Mouse (Mus musculus): ENCODE measurements around the gene Zfp184. TPM values are rescaled to one million over a fixed set of nuclear protein-coding genes. Genes with fewer than 3 reads are reported as not detected.

Zfp184 gene
- polyA plus RNA-seq, 1 experiment from 2014 or later, result 23.2 TPM

DNA sequence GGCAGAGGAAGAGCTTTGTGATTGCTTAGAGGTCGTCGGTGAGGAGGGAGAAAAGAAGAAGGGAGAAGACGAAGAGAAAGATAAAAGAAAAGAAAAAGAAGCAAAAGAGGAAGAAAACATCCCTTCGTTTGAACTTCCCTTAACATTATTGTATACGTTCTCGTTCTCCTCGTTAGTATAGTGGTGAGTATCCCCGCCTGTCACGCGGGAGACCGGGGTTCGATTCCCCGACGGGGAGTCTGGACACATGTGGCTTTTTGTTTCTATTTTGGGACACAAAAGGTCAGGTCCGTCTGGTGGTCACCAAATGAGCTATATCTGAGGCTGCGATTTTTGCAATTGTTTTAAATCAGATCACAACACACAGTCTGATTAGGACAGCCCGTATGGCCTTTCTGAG lies 33.7 kb upstream of the Zfp184 start:
- Histone ChIP-seq H3K9me3 (no peaks in the 10 kb centered on the region), H3K4me3 (replicated peaks) (peak overlapping the region; percentile 27), H3K36me3 (no peaks in the 10 kb centered on the region), H3K4me1 (replicated peaks) (no peaks in the 10 kb centered on the region), H3K9ac (replicated peaks) (no peak overlapping the region), H3K4me2 (peak overlapping the region; percentile 32), H3K27ac (no peak overlapping the region), H3K27me3 (peaks cover 22% of the 10 kb centered on the region; the same call in 1 of the 2 replicates)
- 4% methylated on average over 17 of the region's 17 CpGs for WGBS
- ATAC-seq (ENCODE audit: insufficient number of reproducible peaks, insufficient read depth, low FRiP score, low TSS enrichment, low read depth), result no peak

GRCm38 (mm10) chr13:21913854-21914253 lies 31.0 kb upstream of the Zfp184 start:
- WGBS, result 9% methylated on average over 8 of the region's 8 CpGs
- H3K4me3 ChIP-seq (replicated peaks), result peak overlapping the region; percentile 23; the same call in 1 of the 2 replicates
- no peak overlapping the region for H3K9ac ChIP-seq (replicated peaks)
- ATAC-seq (ENCODE audit: insufficient number of reproducible peaks, insufficient read depth, low FRiP score, low TSS enrichment, low read depth), result no peak
- H3K36me3 ChIP-seq, result no peaks in the 10 kb centered on the region
- H3K27ac ChIP-seq, result no peak overlapping the region
- H3K27me3 ChIP-seq, result peaks cover 26% of the 10 kb centered on the region; the same call in 1 of the 2 replicates
- no peaks in the 10 kb centered on the region for H3K9me3 ChIP-seq
- H3K4me1 ChIP-seq (replicated peaks), result no peaks in the 10 kb centered on the region
- peak overlapping the region; percentile 40 for H3K4me2 ChIP-seq

DNA sequence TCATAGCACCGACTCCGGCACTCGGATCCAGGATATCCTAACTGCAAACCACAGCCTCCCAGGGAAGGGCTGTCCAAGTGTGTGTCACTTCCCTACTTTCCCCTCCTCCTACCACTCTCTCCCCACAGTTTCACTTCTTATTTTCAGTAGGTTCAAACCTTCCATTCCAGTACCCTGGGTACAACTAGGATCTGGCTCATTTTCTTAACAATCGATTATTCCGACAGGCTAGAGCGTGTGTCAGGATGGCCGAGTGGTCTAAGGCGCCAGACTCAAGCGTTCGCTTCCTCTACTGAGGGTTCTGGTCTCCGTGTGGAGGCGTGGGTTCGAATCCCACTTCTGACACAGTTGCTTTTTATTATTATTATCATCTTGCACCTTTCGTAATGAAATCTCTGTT lies 30.3 kb upstream of the Zfp184 start:
- no peak overlapping the region for H3K27ac ChIP-seq
- H3K9me3 ChIP-seq, result no peaks in the 10 kb centered on the region
- H3K4me3 ChIP-seq (replicated peaks), result peak overlapping the region; percentile 23
- no peaks in the 10 kb centered on the region for H3K36me3 ChIP-seq
- 2% methylated on average over 14 of the region's 14 CpGs for WGBS
- H3K4me2 ChIP-seq, result peak overlapping the region; percentile 40
- H3K9ac ChIP-seq (replicated peaks), result no peak overlapping the region
- H3K27me3 ChIP-seq, result peaks cover 26% of the 10 kb centered on the region; the same call in 1 of the 2 replicates
- 0 out of 2 replicates have a peak, but pooled peaks have one; percentile 33 for ATAC-seq (ENCODE audit: insufficient number of reproducible peaks, insufficient read depth, low FRiP score, low TSS enrichment, low read depth)
- no peaks in the 10 kb centered on the region for H3K4me1 ChIP-seq (replicated peaks)

DNA sequence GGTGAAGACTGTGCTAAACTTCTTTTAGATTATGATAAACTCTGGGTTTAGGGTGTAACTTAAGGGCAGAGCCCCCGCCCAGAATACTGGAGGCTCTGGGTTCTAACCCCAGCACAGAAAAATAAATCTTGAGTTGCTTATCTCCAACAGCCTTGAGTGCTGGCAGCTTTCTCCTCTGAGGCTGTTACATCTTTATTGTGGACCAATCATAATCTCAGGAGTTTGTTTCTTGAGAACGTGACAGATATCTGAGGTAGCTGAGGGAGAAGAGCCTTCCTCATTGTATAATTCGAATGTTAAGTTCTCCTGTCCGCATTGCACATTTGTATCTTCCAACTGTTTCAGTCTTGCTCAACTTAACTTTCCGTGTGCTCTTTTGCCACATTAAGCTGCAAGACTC lies 29.4 kb upstream of the Zfp184 start:
- no peak for ATAC-seq (ENCODE audit: insufficient number of reproducible peaks, insufficient read depth, low FRiP score, low TSS enrichment, low read depth)
- Histone ChIP-seq H3K9ac (replicated peaks) (no peak overlapping the region), H3K4me3 (replicated peaks) (no peak overlapping the region), H3K27ac (no peak overlapping the region), H3K4me2 (no peak overlapping the region), H3K27me3 (peaks cover 26% of the 10 kb centered on the region; the same call in 1 of the 2 replicates), H3K4me1 (replicated peaks) (no peaks in the 10 kb centered on the region), H3K36me3 (no peaks in the 10 kb centered on the region), H3K9me3 (no peaks in the 10 kb centered on the region)
- whole genome bisulfite sequencing, result 56% methylated on average over 5 of the region's 5 CpGs

DNA sequence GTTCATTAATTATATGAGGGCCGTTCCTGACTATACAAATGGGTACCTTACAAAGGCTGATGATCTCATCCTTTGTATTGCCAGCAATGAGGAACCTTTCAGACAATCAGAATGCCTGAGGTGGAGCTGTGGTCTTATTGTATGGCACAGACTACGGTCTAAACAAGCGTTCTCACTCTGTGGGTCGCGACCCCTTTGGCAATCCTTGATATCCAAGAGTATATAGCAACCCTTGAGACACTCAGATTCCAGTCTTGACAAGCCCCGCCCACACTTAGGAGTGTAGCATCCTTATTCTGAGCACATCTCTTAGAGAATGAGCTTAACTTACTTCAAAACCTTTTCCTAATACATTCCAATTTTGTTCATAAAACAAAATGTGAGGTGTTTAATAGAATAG lies 28.8 kb upstream of the Zfp184 start:
- Histone ChIP-seq H3K9me3 (no peaks in the 10 kb centered on the region), H3K36me3 (no peaks in the 10 kb centered on the region), H3K27me3 (peaks cover 26% of the 10 kb centered on the region; the same call in 1 of the 2 replicates), H3K4me1 (replicated peaks) (no peaks in the 10 kb centered on the region), H3K4me3 (replicated peaks) (no peak overlapping the region), H3K27ac (no peak overlapping the region), H3K4me2 (no peak overlapping the region), H3K9ac (replicated peaks) (no peak overlapping the region)
- WGBS, result 57% methylated on average over 6 of the region's 6 CpGs
- ATAC-seq (ENCODE audit: insufficient number of reproducible peaks, insufficient read depth, low FRiP score, low TSS enrichment, low read depth), result no peak

DNA sequence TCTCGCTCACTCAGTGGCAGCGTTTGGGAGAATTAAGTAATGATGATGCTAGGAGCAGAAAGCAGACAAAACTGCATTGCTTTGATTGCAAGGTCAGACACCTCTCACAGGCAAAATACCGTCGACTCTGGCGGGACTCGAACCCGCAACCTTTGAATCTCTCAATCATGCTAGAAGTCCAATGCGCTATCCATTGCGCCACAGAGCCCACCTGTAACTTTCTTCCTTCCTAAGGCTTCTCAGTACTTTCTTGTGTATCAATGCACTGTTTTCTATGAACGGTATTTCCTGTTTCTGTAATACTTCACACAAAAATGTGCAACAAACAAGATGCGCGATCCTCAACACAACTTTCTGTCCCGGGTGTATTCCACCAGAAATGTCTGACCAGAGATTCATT lies 27.9 kb upstream of the Zfp184 start:
- no peak overlapping the region for H3K27ac ChIP-seq
- H3K4me1 ChIP-seq (replicated peaks), result no peaks in the 10 kb centered on the region
- H3K4me3 ChIP-seq (replicated peaks), result peak overlapping the region; percentile 48

DNA sequence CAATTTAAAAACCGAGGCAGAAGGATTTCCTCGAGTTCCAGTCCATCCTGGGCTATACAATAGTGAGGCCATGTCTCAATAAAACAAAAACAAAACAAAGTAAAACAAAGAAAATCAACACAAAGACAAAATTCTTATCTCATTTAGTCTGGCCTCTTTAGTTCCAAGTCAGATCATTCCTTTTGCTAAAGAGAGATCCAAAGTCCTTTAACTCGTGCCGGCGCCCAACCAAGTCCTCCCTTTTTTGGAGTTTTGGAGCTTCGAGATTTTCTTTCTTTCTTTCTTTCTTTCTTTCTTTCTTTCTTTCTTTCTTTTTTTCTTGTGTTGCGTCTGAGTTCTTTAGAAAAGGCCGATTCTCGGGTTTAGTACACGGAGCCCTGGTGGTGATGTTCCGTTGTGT lies 27.4 kb upstream of the Zfp184 start:
- H3K4me2 ChIP-seq, result peak overlapping the region; percentile 65
- no peak for ATAC-seq (ENCODE audit: insufficient number of reproducible peaks, insufficient read depth, low FRiP score, low TSS enrichment, low read depth)
- peaks cover 26% of the 10 kb centered on the region for H3K27me3 ChIP-seq
- no peaks in the 10 kb centered on the region for H3K9me3 ChIP-seq
- H3K36me3 ChIP-seq, result no peaks in the 10 kb centered on the region
- H3K4me1 ChIP-seq (replicated peaks), result no peaks in the 10 kb centered on the region
- peak overlapping the region; percentile 48 for H3K4me3 ChIP-seq (replicated peaks)
- WGBS, result under 1% methylated on average over 11 of the region's 11 CpGs
- H3K9ac ChIP-seq (replicated peaks), result peak overlapping the region; percentile 54; the same call in 1 of the 2 replicates
- H3K27ac ChIP-seq, result no peak overlapping the region

More for the DNA sequence above, 27.9 kb upstream of the Zfp184 start:
- no peak for ATAC-seq (ENCODE audit: insufficient number of reproducible peaks, insufficient read depth, low FRiP score, low TSS enrichment, low read depth)
- 4% methylated on average over 13 of the region's 13 CpGs for WGBS
- Histone ChIP-seq H3K4me2 (peak overlapping the region; percentile 65), H3K27me3 (peaks cover 26% of the 10 kb centered on the region), H3K9ac (replicated peaks) (no peak overlapping the region), H3K36me3 (no peaks in the 10 kb centered on the region), H3K9me3 (no peaks in the 10 kb centered on the region)

DNA sequence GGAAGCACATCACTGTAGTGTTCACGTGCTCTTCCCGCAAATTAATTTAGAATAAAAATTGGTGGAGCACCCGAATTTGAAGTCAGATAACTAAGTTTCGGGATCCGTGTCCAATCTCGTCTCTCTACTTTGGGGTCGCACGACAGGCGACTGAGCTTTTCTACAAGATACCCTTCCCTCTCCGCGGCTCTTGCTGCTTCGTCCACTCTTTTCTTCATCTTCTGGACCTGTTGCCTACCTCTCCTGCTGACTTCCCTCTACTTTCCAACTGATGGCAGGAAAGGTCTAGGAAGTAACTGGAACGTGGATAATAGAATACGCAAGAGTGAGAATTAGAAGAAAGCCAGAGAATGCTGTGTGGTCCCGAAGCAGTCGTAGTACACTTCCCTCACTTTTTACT lies 26.9 kb upstream of the Zfp184 start:
- Histone ChIP-seq H3K27me3 (peaks cover 26% of the 10 kb centered on the region), H3K9ac (replicated peaks) (peak overlapping the region; percentile 54), H3K4me2 (peak overlapping the region; percentile 65), H3K9me3 (no peaks in the 10 kb centered on the region), H3K4me1 (replicated peaks) (no peaks in the 10 kb centered on the region), H3K27ac (no peak overlapping the region), H3K36me3 (no peaks in the 10 kb centered on the region), H3K4me3 (replicated peaks) (peak overlapping the region; percentile 48)
- under 1% methylated on average over 16 of the region's 16 CpGs for WGBS
- ATAC-seq (ENCODE audit: insufficient number of reproducible peaks, insufficient read depth, low FRiP score, low TSS enrichment, low read depth), result no peak

- Histone ChIP-seq H3K27ac (peak overlapping the region; percentile 53; the same call in 1 of the 2 replicates), H3K4me1 (replicated peaks) (no peaks in the 10 kb centered on the region), H3K36me3 (no peaks in the 10 kb centered on the region), H3K4me2 (peak overlapping the region; percentile 65), H3K4me3 (replicated peaks) (peak overlapping the region; percentile 48), H3K9ac (replicated peaks) (peak overlapping the region; percentile 54), H3K9me3 (no peaks in the 10 kb centered on the region), H3K27me3 (peaks cover 23% of the 10 kb centered on the region)
- WGBS, result under 1% methylated on average over 38 of the region's 38 CpGs
- ATAC-seq (ENCODE audit: insufficient number of reproducible peaks, insufficient read depth, low FRiP score, low TSS enrichment, low read depth), result peak; percentile 78; the same call in 1 of the 2 replicates
Observed at GRCm38 (mm10) chr13:21918570-21919419, 26.1 kb upstream of the Zfp184 start.

DNA sequence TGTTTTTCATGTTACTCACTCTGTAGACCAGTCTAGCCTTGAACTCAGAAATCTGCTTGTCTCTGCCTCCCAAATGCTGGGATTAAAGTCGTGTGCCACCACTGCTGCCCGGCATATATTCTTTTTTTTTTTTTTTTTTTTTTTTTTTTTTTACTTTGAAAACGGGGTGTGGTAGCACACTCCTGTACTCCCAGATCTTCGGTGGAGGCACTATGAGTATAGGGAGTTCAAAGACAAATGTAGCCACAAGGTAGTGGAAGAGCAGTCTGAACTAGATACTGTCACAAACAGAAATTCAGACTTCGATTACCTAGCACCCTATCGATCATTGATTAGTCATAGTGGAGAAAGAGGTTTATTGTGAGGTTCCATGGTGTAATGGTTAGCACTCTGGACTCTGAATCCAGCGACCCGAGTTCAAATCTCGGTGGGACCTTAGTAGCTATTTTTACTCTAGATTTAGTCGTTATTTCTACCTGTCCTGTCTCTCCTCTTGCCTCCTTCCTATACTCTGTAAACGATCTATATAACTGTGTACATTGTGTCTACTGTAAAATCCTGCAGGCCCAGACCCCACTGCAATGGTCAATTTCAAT lies 25.0 kb upstream of the Zfp184 start:
- H3K9ac ChIP-seq (replicated peaks), result no peak overlapping the region
- no peak for ATAC-seq (ENCODE audit: insufficient number of reproducible peaks, insufficient read depth, low FRiP score, low TSS enrichment, low read depth)

DNA sequence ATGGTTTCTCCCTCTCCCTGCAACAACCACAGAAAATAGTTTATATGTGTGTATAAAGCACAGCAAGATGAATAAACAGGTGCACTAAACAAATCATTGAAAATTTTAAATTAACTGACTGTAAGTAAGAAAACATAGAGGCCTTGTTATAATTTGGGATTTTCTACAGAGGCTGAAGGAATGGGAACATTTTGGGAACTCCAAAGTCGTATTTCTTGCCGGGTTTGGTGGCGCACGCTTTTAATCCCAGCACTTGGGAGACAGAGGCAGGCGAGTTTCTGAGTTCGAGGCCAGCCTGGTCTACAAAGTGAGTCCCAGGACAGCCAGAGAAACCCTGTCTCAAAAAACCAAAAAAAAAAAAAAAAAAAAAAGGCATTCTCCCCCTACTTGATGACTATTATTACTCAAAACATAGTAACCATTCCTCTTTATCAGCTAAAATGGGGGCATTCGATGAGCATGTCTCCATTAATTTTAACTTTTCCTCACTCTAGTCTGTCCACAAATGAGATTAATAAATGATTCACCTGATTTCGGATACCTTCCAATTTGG lies 24.1 kb upstream of the Zfp184 start:
- WGBS, result 21% methylated on average over 8 of the region's 8 CpGs
- no peak overlapping the region for H3K27ac ChIP-seq

More for the DNA sequence above, 25.0 kb upstream of the Zfp184 start:
- no peak overlapping the region for H3K27ac ChIP-seq
- no peaks in the 10 kb centered on the region for H3K36me3 ChIP-seq
- WGBS, result 4% methylated on average over 11 of the region's 11 CpGs
- H3K9me3 ChIP-seq, result no peaks in the 10 kb centered on the region
- no peak overlapping the region for H3K4me3 ChIP-seq (replicated peaks)
- no peak overlapping the region for H3K4me2 ChIP-seq
- H3K4me1 ChIP-seq (replicated peaks), result no peaks in the 10 kb centered on the region
- H3K27me3 ChIP-seq, result peaks cover 14% of the 10 kb centered on the region

More for the DNA sequence above, 24.1 kb upstream of the Zfp184 start:
- Histone ChIP-seq H3K4me1 (replicated peaks) (0 out of 2 replicates have a peak, but pooled peaks cover 3% of the 10 kb centered on the region), H3K4me2 (no peak overlapping the region), H3K36me3 (no peaks in the 10 kb centered on the region), H3K4me3 (replicated peaks) (no peak overlapping the region), H3K9me3 (no peaks in the 10 kb centered on the region), H3K27me3 (peaks cover 7% of the 10 kb centered on the region), H3K9ac (replicated peaks) (no peak overlapping the region)
- ATAC-seq (ENCODE audit: insufficient number of reproducible peaks, insufficient read depth, low FRiP score, low TSS enrichment, low read depth), result no peak
